Mouse (Mus musculus): Measurements from ENCODE around the gene Suco. TPM values are rescaled to one million over a fixed set of nuclear protein-coding genes. Genes with fewer than 3 reads are reported as not detected.

Gene Suco
- polyA plus RNA-seq, 2 experiments: 6.9 to 11.1 TPM

DNA sequence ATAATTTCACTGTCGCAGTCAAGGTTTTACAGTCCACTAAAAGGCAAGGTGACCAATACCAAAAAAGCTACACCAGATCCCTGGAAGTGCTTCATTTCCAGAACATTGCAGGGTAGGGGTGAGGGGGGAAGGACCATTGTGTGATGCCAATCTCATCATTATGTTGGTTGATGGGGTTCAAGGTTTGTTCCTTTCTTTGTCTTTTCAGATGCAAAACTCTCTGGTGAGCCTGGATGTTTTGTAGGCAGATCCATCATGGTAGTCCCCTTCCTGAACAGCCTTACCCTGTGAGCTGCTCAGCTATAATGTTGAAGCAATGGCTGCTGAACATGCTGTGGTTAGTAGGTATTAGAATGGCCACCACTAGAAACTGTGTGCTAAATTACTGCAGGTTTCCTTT lies 107.2 kb downstream of the Suco start:
- TF ChIP-seq EP300 (IDR thresholded peaks at IDR 0.05; ENCODE audit: low read depth) (no peak), CTCF (IDR thresholded peaks at IDR 0.05; ENCODE audit: low read depth) (no peak)
- WGBS (ENCODE audit: insufficient replicate concordance): 40% methylated on average over 1 of the region's 1 CpGs
- Histone ChIP-seq H3K27me3 (ENCODE audit: control insufficient read depth, insufficient read depth, low read length) (no peaks in the 10 kb centered on the region), H3K9ac (replicated peaks) (no peak overlapping the region), H3K4me2 (ENCODE audit: low read depth) (no peak overlapping the region), H3K27ac (no peak overlapping the region), H3K4me3 (ENCODE audit: insufficient read depth in 1 of 2, low read depth in 2 of 2, low read length in 2 of 2) (no peak overlapping the region), H3K4me1 (replicated peaks; ENCODE audit: control insufficient read depth in 2 of 2, insufficient read depth in 2 of 2, low read length in 1 of 2) (peaks cover 7 to 23% of the 10 kb centered on the region in 2 experiments), H3K9me3 (ENCODE audit: control insufficient read depth, low read length) (no peaks in the 10 kb centered on the region), H3K36me3 (replicated peaks; ENCODE audit: control insufficient read depth, insufficient read depth, low read depth) (no peaks in the 10 kb centered on the region)
- ATAC-seq (ENCODE audit: insufficient read depth) (no peak), DNase-seq (ENCODE audit: low read depth in 3 of 3, low spot score in 3 of 3) (no peak)

DNA sequence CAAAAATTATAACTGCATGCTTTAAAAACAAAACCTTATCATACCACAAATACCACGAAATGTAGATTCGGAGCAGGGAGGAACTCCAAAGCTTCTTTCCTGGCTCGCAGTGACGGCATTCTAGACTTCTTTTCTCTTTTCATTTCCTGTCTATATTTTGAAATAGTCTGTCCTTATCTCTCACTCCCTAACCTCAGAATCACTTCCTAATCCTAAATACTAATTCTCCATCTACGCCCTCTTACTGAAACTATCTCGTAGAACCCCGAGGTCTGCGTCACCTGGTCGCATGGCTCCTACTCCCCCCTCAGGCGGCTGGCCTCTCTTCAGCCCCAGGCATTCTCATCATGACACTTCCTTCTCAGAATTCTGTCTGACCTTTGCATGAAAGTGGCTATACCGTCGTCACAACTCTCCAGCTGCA lies 109.4 kb downstream of the Suco start:
- Histone ChIP-seq H3K4me2 (ENCODE audit: low read depth) (peak overlapping the region; percentile 69), H3K27me3 (ENCODE audit: control insufficient read depth, insufficient read depth, low read length) (no peaks in the 10 kb centered on the region), H3K4me1 (replicated peaks; ENCODE audit: control insufficient read depth in 2 of 2, insufficient read depth in 2 of 2, low read length in 1 of 2) (peaks cover 7 to 23% of the 10 kb centered on the region in 2 experiments), H3K9me3 (ENCODE audit: control insufficient read depth, low read length) (no peaks in the 10 kb centered on the region), H3K36me3 (replicated peaks; ENCODE audit: control insufficient read depth, insufficient read depth, low read depth) (no peaks in the 10 kb centered on the region), H3K9ac (replicated peaks) (peak overlapping the region; percentile 43), H3K4me3 (ENCODE audit: insufficient read depth in 1 of 2, low read depth in 2 of 2, low read length in 2 of 2) (peak overlapping the region; percentile 31 to 38), H3K27ac (no peak overlapping the region)
- DNase-seq (ENCODE audit: low read depth in 3 of 3, low spot score in 3 of 3): peak in 1 of 3 experiments; percentile 33
- TF ChIP-seq EP300 (IDR thresholded peaks at IDR 0.05; ENCODE audit: low read depth): no peak
- TF ChIP-seq CTCF (IDR thresholded peaks at IDR 0.05; ENCODE audit: low read depth): peak; percentile 18; the same call in 1 of the 2 replicates
- peak; percentile 62; the same call in 1 of the 2 replicates for ATAC-seq (ENCODE audit: insufficient read depth)
- 9% methylated on average over 12 of the region's 12 CpGs for WGBS (ENCODE audit: insufficient replicate concordance)

DNA sequence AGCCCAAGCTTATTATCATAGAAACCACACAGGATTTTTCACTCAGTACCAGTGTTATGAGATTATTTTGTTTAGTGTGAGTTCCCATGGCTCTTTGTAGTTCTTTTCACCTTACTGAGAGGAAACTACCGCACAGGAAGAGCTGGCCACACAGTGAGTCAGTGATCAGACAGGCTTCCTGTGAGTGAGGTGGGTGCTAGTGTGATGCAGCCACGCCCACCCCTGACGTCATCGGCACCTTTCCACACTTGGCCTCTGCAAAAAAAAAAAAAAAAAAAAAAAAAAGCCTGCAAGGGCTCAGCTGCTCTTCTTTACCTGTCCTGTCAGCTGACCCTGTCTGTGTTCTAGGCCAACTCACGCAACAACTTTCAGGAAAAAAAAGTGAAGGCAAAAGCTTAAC lies 109.8 kb downstream of the Suco start:
- peak overlapping the region; percentile 31 to 38 for H3K4me3 ChIP-seq (ENCODE audit: insufficient read depth in 1 of 2, low read depth in 2 of 2, low read length in 2 of 2)
- no peaks in the 10 kb centered on the region for H3K36me3 ChIP-seq (replicated peaks; ENCODE audit: control insufficient read depth, insufficient read depth, low read depth)
- peaks cover 5 to 22% of the 10 kb centered on the region in 2 experiments for H3K4me1 ChIP-seq (replicated peaks; ENCODE audit: control insufficient read depth in 2 of 2, insufficient read depth in 2 of 2, low read length in 1 of 2)
- DNase-seq (ENCODE audit: low read depth in 3 of 3, low spot score in 3 of 3): peak; percentile 54 to 71 (median 69)
- 8% methylated on average over 5 of the region's 5 CpGs for WGBS (ENCODE audit: insufficient replicate concordance)
- H3K9me3 ChIP-seq (ENCODE audit: control insufficient read depth, low read length): no peaks in the 10 kb centered on the region
- ATAC-seq (ENCODE audit: insufficient read depth): peak; percentile 83
- no peaks in the 10 kb centered on the region for H3K27me3 ChIP-seq (ENCODE audit: control insufficient read depth, insufficient read depth, low read length)
- H3K9ac ChIP-seq (replicated peaks): no peak overlapping the region
- H3K27ac ChIP-seq: no peak overlapping the region
- H3K4me2 ChIP-seq (ENCODE audit: low read depth): peak overlapping the region; percentile 69
- TF ChIP-seq CTCF (IDR thresholded peaks at IDR 0.05; ENCODE audit: low read depth) (no peak), EP300 (IDR thresholded peaks at IDR 0.05; ENCODE audit: low read depth) (no peak)

Other genes with a start within 250 kb of the Suco start
- gene Fasl, start 88.2 kb downstream of the Suco start, polyA plus RNA-seq (2012; rRNA removed): 0.03 and 0.11 TPM in 2 replicates
- not detected in 2 replicates for gene Fasl, start 88.2 kb downstream of the Suco start, polyA plus RNA-seq (2014; fragmentation: Nextera tagmentation; extraction: Ambion mirVana)
- 6.3 and 6.5 TPM in 2 replicates for gene Pigc, start 92.5 kb upstream of the Suco start, polyA plus RNA-seq (2012; rRNA removed)
- 9.2 and 12.4 TPM in 2 replicates for gene Pigc, start 92.5 kb upstream of the Suco start, polyA plus RNA-seq (2014; fragmentation: Nextera tagmentation; extraction: Ambion mirVana)
- gene 4930558K02Rik, start 103.0 kb upstream of the Suco start, polyA plus RNA-seq (2012; rRNA removed): not detected in 2 replicates
- gene 4930558K02Rik, start 103.0 kb upstream of the Suco start, polyA plus RNA-seq (2014; fragmentation: Nextera tagmentation; extraction: Ambion mirVana): not detected in 2 replicates